Mouse (Mus musculus): Measurements from ENCODE around the gene Higd1c. TPM values are rescaled to one million over a fixed set of nuclear protein-coding genes. Genes with fewer than 3 reads are reported as not detected.
"Not testable (repeated sequence)": the region's sequence is repeated elsewhere in the genome, so short reads cannot be mapped to it uniquely, and the experiment has no call there.

Higd1c gene
- polyA plus RNA-seq, 1 experiment from 2014 or later = not detected

- peak; percentile 81 for DNase-seq (ENCODE audit: low spot score)
- H3K4me1 ChIP-seq (ENCODE audit: control insufficient read depth, insufficient read depth, low read length) = no peaks in the 10 kb centered on the region
Measured at GRCm38 (mm10) chr15:100375066-100375465, 10.7 kb downstream of the Higd1c start.

GRCm38 (mm10) chr15:100377847-100378505, 13.6 kb downstream of the Higd1c start:
- not testable (repeated sequence) for ATAC-seq (replicated peaks; ENCODE audit: insufficient number of reproducible peaks, low FRiP score, low TSS enrichment, low read depth); DNase-seq (ENCODE audit: low spot score); H3K4me1 ChIP-seq (ENCODE audit: control insufficient read depth, insufficient read depth, low read length); H3K9me3 ChIP-seq (replicated peaks; ENCODE audit: control insufficient read depth, low read length); H3K27me3 ChIP-seq (ENCODE audit: control insufficient read depth, insufficient read depth, low read length); H3K27ac ChIP-seq (replicated peaks; ENCODE audit: low read depth, low read length); H3K4me3 ChIP-seq (ENCODE audit: low read depth, low read length); H3K36me3 ChIP-seq (replicated peaks; ENCODE audit: control insufficient read depth, insufficient read depth, low read depth, low read length); H3K4me2 ChIP-seq (ENCODE audit: low read depth, low read length); H3K9ac ChIP-seq (replicated peaks; ENCODE audit: low read length)
- WGBS = 32% methylated on average over 3 of the region's 9 CpGs

More at GRCm38 (mm10) chr15:100375066-100375465, 10.7 kb downstream of the Higd1c start:
- Histone ChIP-seq H3K27me3 (ENCODE audit: control insufficient read depth, insufficient read depth, low read length) (no peaks in the 10 kb centered on the region), H3K4me3 (ENCODE audit: low read depth, low read length) (no peak overlapping the region), H3K36me3 (replicated peaks; ENCODE audit: control insufficient read depth, insufficient read depth, low read depth, low read length) (no peaks in the 10 kb centered on the region), H3K27ac (replicated peaks; ENCODE audit: low read depth, low read length) (no peak overlapping the region), H3K4me2 (ENCODE audit: low read depth, low read length) (no peak overlapping the region), H3K9me3 (replicated peaks; ENCODE audit: control insufficient read depth, low read length) (no peaks in the 10 kb centered on the region), H3K9ac (replicated peaks; ENCODE audit: low read length) (no peak overlapping the region)
- 32% methylated on average over 5 of the region's 5 CpGs for WGBS
- ATAC-seq (replicated peaks; ENCODE audit: insufficient number of reproducible peaks, low FRiP score, low TSS enrichment, low read depth) = no peak

GRCm38 (mm10) chr15:100379658-100380057, 15.3 kb downstream of the Higd1c start:
- no peaks in the 10 kb centered on the region for H3K9me3 ChIP-seq (replicated peaks; ENCODE audit: control insufficient read depth, low read length)
- WGBS = 85% methylated on average over 8 of the region's 8 CpGs
- no peaks in the 10 kb centered on the region for H3K27me3 ChIP-seq (ENCODE audit: control insufficient read depth, insufficient read depth, low read length)
- no peaks in the 10 kb centered on the region for H3K36me3 ChIP-seq (replicated peaks; ENCODE audit: control insufficient read depth, insufficient read depth, low read depth, low read length)
- no peak overlapping the region for H3K4me3 ChIP-seq (ENCODE audit: low read depth, low read length)
- no peak overlapping the region for H3K9ac ChIP-seq (replicated peaks; ENCODE audit: low read length)
- no peak overlapping the region for H3K4me2 ChIP-seq (ENCODE audit: low read depth, low read length)
- DNase-seq (ENCODE audit: low spot score) (no peak), ATAC-seq (replicated peaks; ENCODE audit: insufficient number of reproducible peaks, low FRiP score, low TSS enrichment, low read depth) (no peak)
- H3K4me1 ChIP-seq (ENCODE audit: control insufficient read depth, insufficient read depth, low read length) = no peaks in the 10 kb centered on the region
- H3K27ac ChIP-seq (replicated peaks; ENCODE audit: low read depth, low read length) = no peak overlapping the region

DNA sequence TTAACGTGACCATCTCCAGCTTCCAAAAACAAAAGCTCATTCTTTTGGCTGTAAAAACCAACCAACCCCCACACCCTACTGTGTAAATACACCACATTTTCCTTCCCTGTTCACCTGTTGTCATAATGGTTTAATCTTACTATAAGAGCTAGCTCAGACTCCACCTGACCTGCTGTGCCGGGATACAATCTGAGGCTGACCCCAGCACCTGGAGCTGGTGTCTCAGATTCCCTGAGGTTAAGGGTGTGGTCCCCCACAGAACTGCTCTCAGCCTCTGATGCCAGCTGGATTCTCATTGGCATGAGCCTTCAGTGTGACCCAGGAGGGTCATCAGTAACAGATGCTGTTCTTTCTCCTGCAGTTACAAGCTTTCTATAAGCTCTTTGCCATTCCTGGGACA, 15.8 kb downstream of the Higd1c start:
- ATAC-seq (replicated peaks; ENCODE audit: insufficient number of reproducible peaks, low FRiP score, low TSS enrichment, low read depth) (no peak), DNase-seq (ENCODE audit: low spot score) (no peak)
- WGBS = 47% methylated on average over 2 of the region's 2 CpGs
- Histone ChIP-seq H3K9me3 (replicated peaks; ENCODE audit: control insufficient read depth, low read length) (no peaks in the 10 kb centered on the region), H3K4me3 (ENCODE audit: low read depth, low read length) (no peak overlapping the region), H3K4me2 (ENCODE audit: low read depth, low read length) (no peak overlapping the region), H3K36me3 (replicated peaks; ENCODE audit: control insufficient read depth, insufficient read depth, low read depth, low read length) (no peaks in the 10 kb centered on the region), H3K4me1 (ENCODE audit: control insufficient read depth, insufficient read depth, low read length) (no peaks in the 10 kb centered on the region), H3K27ac (replicated peaks; ENCODE audit: low read depth, low read length) (no peak overlapping the region), H3K9ac (replicated peaks; ENCODE audit: low read length) (no peak overlapping the region), H3K27me3 (ENCODE audit: control insufficient read depth, insufficient read depth, low read length) (no peaks in the 10 kb centered on the region)

DNA sequence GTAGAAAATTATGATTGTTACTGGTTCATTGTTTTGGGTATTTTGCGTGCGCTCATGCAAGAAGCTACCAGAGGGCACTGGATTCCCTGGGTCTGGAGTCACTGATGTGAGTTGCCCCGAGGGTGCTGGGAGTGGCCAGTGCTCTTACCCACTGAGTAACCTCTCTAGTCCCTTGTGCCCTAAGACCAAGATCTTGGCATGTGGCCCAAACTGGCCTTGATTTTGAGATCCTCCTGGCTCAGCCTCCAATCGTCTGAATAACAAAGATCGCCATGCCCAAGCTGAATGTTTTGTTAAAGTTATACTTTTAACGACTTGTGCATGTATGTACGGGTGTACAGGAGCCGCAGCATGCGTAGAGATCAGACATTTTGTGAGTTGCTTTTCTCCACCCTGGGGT, 21.4 kb downstream of the Higd1c start:
- H3K4me2 ChIP-seq (ENCODE audit: low read depth, low read length) = no peak overlapping the region
- H3K9me3 ChIP-seq (replicated peaks; ENCODE audit: control insufficient read depth, low read length) = no peaks in the 10 kb centered on the region
- no peak overlapping the region for H3K9ac ChIP-seq (replicated peaks; ENCODE audit: low read length)
- H3K4me1 ChIP-seq (ENCODE audit: control insufficient read depth, insufficient read depth, low read length) = no peaks in the 10 kb centered on the region; the same call in 1 of the 2 replicates
- H3K27ac ChIP-seq (replicated peaks; ENCODE audit: low read depth, low read length) = no peak overlapping the region
- H3K4me3 ChIP-seq (ENCODE audit: low read depth, low read length) = no peak overlapping the region
- DNase-seq (ENCODE audit: low spot score) = no peak
- 91% methylated on average over 9 of the region's 9 CpGs for WGBS
- no peaks in the 10 kb centered on the region for H3K36me3 ChIP-seq (replicated peaks; ENCODE audit: control insufficient read depth, insufficient read depth, low read depth, low read length)
- no peaks in the 10 kb centered on the region for H3K27me3 ChIP-seq (ENCODE audit: control insufficient read depth, insufficient read depth, low read length)
- ATAC-seq (replicated peaks; ENCODE audit: insufficient number of reproducible peaks, low FRiP score, low TSS enrichment, low read depth) = no peak

- no peak overlapping the region for H3K4me2 ChIP-seq (ENCODE audit: low read depth, low read length)
- H3K4me3 ChIP-seq (ENCODE audit: low read depth, low read length) = no peak overlapping the region
- ATAC-seq (replicated peaks; ENCODE audit: insufficient number of reproducible peaks, low FRiP score, low TSS enrichment, low read depth) (no peak), DNase-seq (ENCODE audit: low spot score) (no peak)
- 96% methylated on average over 17 of the region's 17 CpGs for WGBS
- H3K27ac ChIP-seq (replicated peaks; ENCODE audit: low read depth, low read length) = no peak overlapping the region
- H3K36me3 ChIP-seq (replicated peaks; ENCODE audit: control insufficient read depth, insufficient read depth, low read depth, low read length) = no peaks in the 10 kb centered on the region
- H3K4me1 ChIP-seq (ENCODE audit: control insufficient read depth, insufficient read depth, low read length) = no peaks in the 10 kb centered on the region; the same call in 1 of the 2 replicates
- no peak overlapping the region for H3K9ac ChIP-seq (replicated peaks; ENCODE audit: low read length)
- H3K9me3 ChIP-seq (replicated peaks; ENCODE audit: control insufficient read depth, low read length) = no peaks in the 10 kb centered on the region
- H3K27me3 ChIP-seq (ENCODE audit: control insufficient read depth, insufficient read depth, low read length) = no peaks in the 10 kb centered on the region
Measured at GRCm38 (mm10) chr15:100387544-100388223, 23.3 kb downstream of the Higd1c start.

DNA sequence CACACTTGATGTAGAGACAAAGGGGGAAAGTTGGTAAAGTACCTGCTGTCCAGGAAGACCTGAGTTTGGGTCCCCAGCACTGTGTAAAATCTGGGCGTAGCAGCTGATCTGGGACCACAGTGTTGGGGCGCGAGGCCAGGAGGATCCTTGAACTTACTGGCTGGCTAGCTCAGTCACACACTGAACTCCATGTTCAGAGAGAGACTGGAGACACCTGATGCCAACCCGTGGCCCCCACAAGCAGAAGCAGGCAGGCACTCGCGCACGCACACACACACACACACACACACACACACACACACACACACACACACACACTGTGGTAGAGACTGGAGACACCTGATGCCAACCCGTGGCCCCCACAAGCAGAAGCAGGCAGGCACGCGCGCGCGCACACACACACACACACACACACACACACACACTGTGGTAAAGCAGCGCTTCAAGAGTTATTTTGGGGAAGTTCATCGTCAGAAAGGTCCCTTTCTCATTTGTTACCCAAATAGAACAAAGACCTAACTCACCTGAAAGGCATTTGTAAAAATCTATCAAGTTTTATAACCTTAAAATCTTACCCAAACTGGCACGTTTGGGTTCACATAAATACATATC, 24.0 kb downstream of the Higd1c start:
- H3K4me3 ChIP-seq (ENCODE audit: low read depth, low read length) = no peak overlapping the region
- H3K4me1 ChIP-seq (ENCODE audit: control insufficient read depth, insufficient read depth, low read length) = no peaks in the 10 kb centered on the region; the same call in 1 of the 2 replicates
- H3K4me2 ChIP-seq (ENCODE audit: low read depth, low read length) = no peak overlapping the region
- no peaks in the 10 kb centered on the region for H3K36me3 ChIP-seq (replicated peaks; ENCODE audit: control insufficient read depth, insufficient read depth, low read depth, low read length)
- H3K27ac ChIP-seq (replicated peaks; ENCODE audit: low read depth, low read length) = no peak overlapping the region
- ATAC-seq (replicated peaks; ENCODE audit: insufficient number of reproducible peaks, low FRiP score, low TSS enrichment, low read depth) = no peak
- no peak overlapping the region for H3K9ac ChIP-seq (replicated peaks; ENCODE audit: low read length)
- no peak for DNase-seq (ENCODE audit: low spot score)
- no peaks in the 10 kb centered on the region for H3K27me3 ChIP-seq (ENCODE audit: control insufficient read depth, insufficient read depth, low read length)
- WGBS = 90% methylated on average over 16 of the region's 16 CpGs
- H3K9me3 ChIP-seq (replicated peaks; ENCODE audit: control insufficient read depth, low read length) = no peaks in the 10 kb centered on the region

GRCm38 (mm10) chr15:100388886-100389285, 24.5 kb downstream of the Higd1c start:
- Histone ChIP-seq H3K9me3 (replicated peaks; ENCODE audit: control insufficient read depth, low read length) (no peaks in the 10 kb centered on the region), H3K9ac (replicated peaks; ENCODE audit: low read length) (no peak overlapping the region), H3K4me3 (ENCODE audit: low read depth, low read length) (no peak overlapping the region), H3K27me3 (ENCODE audit: control insufficient read depth, insufficient read depth, low read length) (no peaks in the 10 kb centered on the region), H3K4me1 (ENCODE audit: control insufficient read depth, insufficient read depth, low read length) (no peaks in the 10 kb centered on the region; the same call in 1 of the 2 replicates), H3K36me3 (replicated peaks; ENCODE audit: control insufficient read depth, insufficient read depth, low read depth, low read length) (no peaks in the 10 kb centered on the region), H3K27ac (replicated peaks; ENCODE audit: low read depth, low read length) (no peak overlapping the region), H3K4me2 (ENCODE audit: low read depth, low read length) (no peak overlapping the region)
- 60% methylated on average over 9 of the region's 9 CpGs for WGBS
- no peak for ATAC-seq (replicated peaks; ENCODE audit: insufficient number of reproducible peaks, low FRiP score, low TSS enrichment, low read depth)
- DNase-seq (ENCODE audit: low spot score) = no peak

All from embryonic facial prominence, embryonic 11.5 days (tissue).